Mouse (Mus musculus) myocyte (in vitro differentiated cells): Measurements from ENCODE around the gene Gm49405. TPM values are rescaled to one million over a fixed set of nuclear protein-coding genes. Genes with fewer than 3 reads are reported as not detected.
"Not testable (repeated sequence)": the region's sequence is repeated elsewhere in the genome, so short reads cannot be mapped to it uniquely, and the experiment has no call there.

Experiments
- H3K27me3 ChIP-seq: one replicate; pipeline ENCODE4 v1.6.1; 2011; ENCODE audit not compliant: control insufficient read depth, insufficient read depth, insufficient read length
- H3K36me3 ChIP-seq: one replicate; pipeline ENCODE4 v1.6.1; 2011; ENCODE audit not compliant: control insufficient read depth, insufficient read depth
- H3K4me2 ChIP-seq: one replicate; pipeline ENCODE4 v1.6.1; 2011; ENCODE audit warnings: low read depth, control low read depth
- H3K4me3 ChIP-seq: one replicate; pipeline ENCODE4 v1.5.1; 2011; ENCODE audit warnings: mild to moderate bottlenecking, control low read depth, moderate library complexity
- H3K79me2 ChIP-seq: one replicate; pipeline ENCODE4 v1.6.1; 2011; ENCODE audit not compliant: control insufficient read depth, insufficient read depth
- H3ac ChIP-seq: one replicate; pipeline ENCODE4 v1.6.1; 2011; ENCODE audit not compliant: control insufficient read depth, insufficient read length
- CEBPB ChIP-seq: IDR thresholded peaks from 2 replicates; pipeline ENCODE4 v1.6.1; 2011; ENCODE audit warnings: mild to moderate bottlenecking, moderate library complexity; ENCODE audit not compliant: poor library complexity, insufficient read depth, severe bottlenecking
- E2F4 ChIP-seq: IDR thresholded peaks from one replicate; pipeline ENCODE4 v1.6.1; 2011; ENCODE audit warnings: mild to moderate bottlenecking, control low read depth, moderate library complexity; ENCODE audit not compliant: insufficient read depth
- MAX ChIP-seq: IDR thresholded peaks from one replicate; pipeline ENCODE4 v1.6.1; 2011; ENCODE audit warnings: low read depth, mild to moderate bottlenecking, control low read depth
- MYOD1 ChIP-seq, 3 experiments: IDR thresholded peaks; one replicate each; pipeline ENCODE4 v1.6.1; 2011; ENCODE audit warnings: control low read depth in 2 of 3, low read depth in 2 of 3, mild to moderate bottlenecking in 2 of 3, moderate library complexity in 1 of 3; ENCODE audit not compliant: insufficient read length in 2 of 3, control insufficient read depth in 1 of 3
- MYOG ChIP-seq, 3 experiments: IDR thresholded peaks; one replicate each; pipeline ENCODE4 v1.6.1; 2011; ENCODE audit warnings: control low read depth in 2 of 3, low read depth in 2 of 3, mild to moderate bottlenecking in 2 of 3; ENCODE audit not compliant: insufficient read length in 2 of 3, control insufficient read depth in 1 of 3, insufficient read depth in 1 of 3
- POLR2A ChIP-seq: IDR thresholded peaks from one replicate; pipeline ENCODE4 v1.6.1; 2011; ENCODE audit warnings: low read depth, mild to moderate bottlenecking, control low read depth, moderate library complexity; ENCODE audit not compliant: insufficient read length
- POLR2AphosphoS2 ChIP-seq: IDR thresholded peaks from one replicate; pipeline ENCODE4 v1.6.1; 2011; ENCODE audit warnings: low read depth, control low read depth; ENCODE audit not compliant: insufficient read length
- REST ChIP-seq: IDR thresholded peaks from one replicate; pipeline ENCODE4 v1.6.1; 2011; ENCODE audit warnings: mild to moderate bottlenecking, control low read depth, moderate library complexity; ENCODE audit not compliant: insufficient read depth, insufficient read length
- SRF ChIP-seq: IDR thresholded peaks from one replicate; pipeline ENCODE4 v1.6.1; 2011; ENCODE audit warnings: low read depth; ENCODE audit not compliant: control insufficient read depth, insufficient read length
- TCF12 ChIP-seq: IDR thresholded peaks from one replicate; pipeline ENCODE4 v1.6.1; 2011; ENCODE audit warnings: mild to moderate bottlenecking, control low read depth; ENCODE audit not compliant: poor library complexity, insufficient read depth, severe bottlenecking
- TCF3 ChIP-seq: IDR thresholded peaks from one replicate; pipeline ENCODE4 v1.6.1; 2011; ENCODE audit warnings: low read depth, control low read depth; ENCODE audit not compliant: insufficient read length
- USF1 ChIP-seq: IDR thresholded peaks from one replicate; pipeline ENCODE4 v1.6.1; 2011; ENCODE audit warnings: low read depth, mild to moderate bottlenecking, control low read depth, moderate library complexity
- polyA plus RNA-seq: library from polyadenylated mRNA; unstranded; fragments of >200 nt; fragmentation: generic; extraction: Trizol; gene quantifications from one replicate; pipeline ENCODE4 v1.2.1, GENCODE M21; 2012; ENCODE audit warnings: missing spikeins

The Gm49405 gene
- polyA plus RNA-seq, 1 experiment, result 0.50 TPM

DNA sequence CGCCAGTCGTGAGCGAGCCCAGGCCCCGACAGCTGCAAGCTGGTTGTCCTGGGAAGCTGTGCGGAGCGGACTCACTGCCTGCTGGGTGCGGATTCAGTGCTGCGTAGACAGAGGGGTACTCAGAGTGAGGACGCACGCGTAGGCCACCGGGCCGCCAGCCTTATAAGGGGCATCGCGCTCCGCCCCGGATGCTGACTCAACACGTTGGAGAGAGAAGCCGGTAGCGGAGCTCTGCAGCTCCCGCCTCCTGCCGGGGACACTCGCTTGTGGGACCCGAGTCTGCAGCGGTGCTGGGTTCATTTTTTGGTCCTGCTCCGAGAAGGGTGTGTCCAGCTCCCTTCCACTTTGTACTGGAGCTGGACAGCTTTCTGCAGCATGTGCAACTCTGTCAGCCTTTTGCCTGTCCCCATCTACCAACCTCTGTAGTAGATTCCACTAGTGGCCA is 37.4 kb downstream of the Gm49405 start, which contains the start of gene Gstp1:
Gstp1 (minus strand) TSS at position 198 of the 445 bp plus-strand sequence.
- Histone ChIP-seq H3K79me2 (peaks cover 10% of the 10 kb centered on the region), H3K4me2 (peak within 1 kb of the TSS; percentile 89), H3ac (peak within 1 kb of the TSS; percentile 34), H3K4me3 (peak within 1 kb of the TSS; percentile 58), H3K27me3 (no peaks in the 10 kb centered on the region), H3K36me3 (no peaks in the 10 kb centered on the region)
- peak; percentile 98 for TF ChIP-seq POLR2A
- TF ChIP-seq MYOD1 (IDR thresholded peaks at IDR 0.05; ENCODE audit: control insufficient read depth in 1 of 3, insufficient read length in 2 of 3, low read depth in 2 of 3), result peak in 2 of 3 experiments; percentile 82 to 85
- TF ChIP-seq CEBPB, result no peak
- TF ChIP-seq MYOG (IDR thresholded peaks at IDR 0.05; ENCODE audit: control insufficient read depth in 1 of 3, insufficient read depth in 1 of 3, insufficient read length in 2 of 3, low read depth in 2 of 3), result peak; percentile 22 to 94 (median 91)
- no peak for TF ChIP-seq TCF12
- TF ChIP-seq POLR2AphosphoS2, result peak; percentile 99
- TF ChIP-seq SRF, result peak; percentile 98
- TF ChIP-seq REST, result peak; percentile 50
- no peak for TF ChIP-seq MAX
- TF ChIP-seq TCF3, result no peak
- TF ChIP-seq USF1, result no peak
- no peak for TF ChIP-seq E2F4

DNA sequence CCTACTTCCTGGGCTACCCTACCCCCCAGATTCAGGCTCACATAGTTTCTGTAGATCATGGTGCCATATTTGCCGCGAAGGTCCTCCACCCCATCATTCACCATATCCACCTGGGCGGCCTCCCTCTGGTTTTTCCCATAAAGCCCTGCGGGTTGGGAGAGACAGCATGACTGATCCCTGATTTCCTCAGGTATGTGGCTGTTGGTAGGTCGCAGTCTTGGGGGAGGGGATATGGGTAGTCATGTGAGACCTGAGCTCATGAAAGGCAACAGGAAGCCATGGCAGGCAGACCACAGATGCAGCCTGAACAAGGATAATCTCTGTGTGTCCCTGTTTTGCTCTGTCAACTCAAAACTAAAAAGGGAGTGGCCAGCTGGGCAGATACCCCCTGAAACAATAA is 40.5 kb downstream of the Gm49405 start:
- not testable (repeated sequence) for H3K36me3 ChIP-seq, H3K27me3 ChIP-seq, H3K79me2 ChIP-seq, H3K4me3 ChIP-seq, H3ac ChIP-seq, H3K4me2 ChIP-seq

DNA sequence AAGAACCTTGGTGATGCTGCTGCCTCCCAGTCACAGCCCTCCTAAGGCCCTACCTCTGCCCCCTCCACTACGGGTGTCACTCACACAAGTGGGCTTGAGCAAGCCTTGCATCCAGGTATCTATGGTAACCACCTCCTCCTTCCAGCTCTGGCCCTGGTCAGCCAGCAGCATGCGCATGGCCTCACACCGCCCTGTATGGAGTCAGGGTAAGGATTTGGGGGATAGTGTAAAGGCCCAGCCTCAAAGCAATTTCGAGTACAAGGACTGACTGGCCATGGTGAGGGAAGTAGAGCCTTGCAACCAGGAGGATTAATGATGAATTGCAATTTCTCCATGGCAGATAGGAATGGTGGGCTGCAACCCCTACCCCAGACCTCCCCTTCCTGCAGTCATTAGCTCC is 41.1 kb downstream of the Gm49405 start:
- not testable (repeated sequence) for H3K4me2 ChIP-seq, H3K79me2 ChIP-seq, H3K36me3 ChIP-seq, H3ac ChIP-seq, H3K27me3 ChIP-seq, H3K4me3 ChIP-seq

DNA sequence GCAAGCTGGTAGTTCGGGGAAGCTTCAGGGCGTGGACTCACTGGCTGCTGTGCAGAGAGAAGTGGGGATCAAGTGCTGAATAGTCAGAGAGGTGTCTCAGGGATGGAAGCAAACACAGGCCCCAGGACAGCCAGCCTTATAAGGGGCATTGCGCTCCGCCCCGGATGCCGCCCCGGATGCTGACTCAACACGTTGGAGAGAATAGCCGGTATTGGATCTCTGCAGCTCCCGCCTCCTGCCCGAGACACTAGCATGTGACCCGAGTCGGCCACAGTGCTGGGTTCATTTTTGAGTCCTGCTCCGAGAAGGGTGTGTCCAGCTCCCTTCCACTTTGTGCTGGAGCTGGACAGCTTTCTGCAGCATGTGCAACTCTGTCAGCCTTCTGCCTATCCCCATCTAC is 41.7 kb downstream of the Gm49405 start:
- H3ac ChIP-seq, result no peak overlapping the region
- no peak overlapping the region for H3K4me3 ChIP-seq
- H3K4me2 ChIP-seq, result peak overlapping the region; percentile 50
- no peaks in the 10 kb centered on the region for H3K27me3 ChIP-seq
- peaks cover 4% of the 10 kb centered on the region for H3K79me2 ChIP-seq
- TF ChIP-seq TCF3 (no peak), MYOG (IDR thresholded peaks at IDR 0.05; ENCODE audit: control insufficient read depth in 1 of 3, insufficient read depth in 1 of 3, insufficient read length in 2 of 3, low read depth in 2 of 3) (no peak), SRF (no peak), POLR2AphosphoS2 (no peak), E2F4 (no peak), MYOD1 (IDR thresholded peaks at IDR 0.05; ENCODE audit: control insufficient read depth in 1 of 3, insufficient read length in 2 of 3, low read depth in 2 of 3) (no peak), POLR2A (no peak), CEBPB (no peak), TCF12 (no peak), REST (no peak), USF1 (no peak), MAX (no peak)
- H3K36me3 ChIP-seq, result no peaks in the 10 kb centered on the region

DNA sequence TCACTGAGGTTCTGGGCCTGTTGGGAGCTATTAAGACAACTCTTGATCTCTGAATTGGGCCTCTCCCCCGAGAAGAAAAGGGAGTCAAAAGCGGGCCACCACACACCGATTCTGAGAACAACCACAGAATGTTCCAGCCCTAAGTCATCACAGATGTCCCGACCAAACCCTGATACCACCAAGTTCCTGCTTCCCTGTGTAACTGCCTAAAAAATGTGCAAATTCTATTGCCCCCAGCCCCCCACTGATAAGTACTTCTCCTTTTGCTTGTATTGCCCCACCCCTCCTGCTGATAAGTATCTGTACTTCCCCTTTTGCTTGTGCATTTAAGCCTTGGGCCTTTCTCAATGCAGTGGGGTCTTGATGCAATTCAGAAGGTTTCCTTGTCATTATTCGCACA is 43.7 kb downstream of the Gm49405 start:
- H3K4me3 ChIP-seq, H3K79me2 ChIP-seq, H3ac ChIP-seq, H3K36me3 ChIP-seq, H3K27me3 ChIP-seq, H3K4me2 ChIP-seq: not testable (repeated sequence)

GRCm38 (mm10) chr19:4045966-4046865 is 45.8 kb downstream of the Gm49405 start, which contains the start of gene Gstp2:
Gstp2 (minus strand) TSS chr19:4046023.
- Histone ChIP-seq H3ac (no peak within 1 kb of the TSS), H3K4me3 (no peak within 1 kb of the TSS), H3K79me2 (no peaks in the 10 kb centered on the region), H3K4me2 (peak within 1 kb of the TSS; percentile 48), H3K27me3 (no peaks in the 10 kb centered on the region), H3K36me3 (no peaks in the 10 kb centered on the region)
- peak in 1 of 3 experiments; percentile 21 for TF ChIP-seq MYOG (IDR thresholded peaks at IDR 0.05; ENCODE audit: control insufficient read depth in 1 of 3, insufficient read depth in 1 of 3, insufficient read length in 2 of 3, low read depth in 2 of 3)
- TF ChIP-seq MYOD1 (IDR thresholded peaks at IDR 0.05; ENCODE audit: control insufficient read depth in 1 of 3, insufficient read length in 2 of 3, low read depth in 2 of 3), result peak in 1 of 3 experiments; percentile 67
- TF ChIP-seq POLR2A, result peak; percentile 31
- 0 out of 2 replicates have a peak, but pooled peaks have one; percentile 20 for TF ChIP-seq CEBPB
- TF ChIP-seq E2F4, result no peak
- no peak for TF ChIP-seq MAX
